Mouse (Mus musculus): Measurements from ENCODE around the gene Cxcl2. TPM values are rescaled to one million over a fixed set of nuclear protein-coding genes. Genes with fewer than 3 reads are reported as not detected.
A peak's percentile ranks its signal among the peaks of the same experiment; 100 is the strongest.

Cxcl2 gene
- polyA plus RNA-seq, 1 experiment from 2014 or later: not detected

GRCm38 (mm10) chr5:90899308-90899707 is 4.4 kb upstream of the Cxcl2 start:
- no peak overlapping the region for H3K4me2 ChIP-seq
- H3K27ac ChIP-seq: no peak overlapping the region
- peaks cover 15% of the 10 kb centered on the region for H3K27me3 ChIP-seq
- no peak for ATAC-seq (ENCODE audit: insufficient number of reproducible peaks, low FRiP score, low TSS enrichment, low read depth)
- no peaks in the 10 kb centered on the region for H3K36me3 ChIP-seq
- H3K9me3 ChIP-seq: no peaks in the 10 kb centered on the region
- no peak overlapping the region for H3K4me3 ChIP-seq
- WGBS: 80% methylated on average over 5 of the region's 5 CpGs
- no peak overlapping the region for H3K9ac ChIP-seq
- H3K4me1 ChIP-seq: peaks cover 19% of the 10 kb centered on the region

GRCm38 (mm10) chr5:90900147-90900546 is 3.5 kb upstream of the Cxcl2 start:
- H3K4me3 ChIP-seq: no peak overlapping the region
- H3K9ac ChIP-seq: no peak overlapping the region
- peaks cover 19% of the 10 kb centered on the region for H3K4me1 ChIP-seq
- H3K4me2 ChIP-seq: no peak overlapping the region
- no peak for ATAC-seq (ENCODE audit: insufficient number of reproducible peaks, low FRiP score, low TSS enrichment, low read depth)
- peaks cover 23% of the 10 kb centered on the region for H3K27me3 ChIP-seq
- no peaks in the 10 kb centered on the region for H3K9me3 ChIP-seq
- H3K27ac ChIP-seq: no peak overlapping the region
- 20% methylated on average over 7 of the region's 7 CpGs for WGBS
- no peaks in the 10 kb centered on the region for H3K36me3 ChIP-seq

GRCm38 (mm10) chr5:90900688-90901087 is 3.0 kb upstream of the Cxcl2 start:
- H3K9me3 ChIP-seq: no peaks in the 10 kb centered on the region
- no peak overlapping the region for H3K4me2 ChIP-seq
- H3K27ac ChIP-seq: no peak overlapping the region
- peaks cover 19% of the 10 kb centered on the region for H3K4me1 ChIP-seq
- H3K9ac ChIP-seq: no peak overlapping the region
- H3K4me3 ChIP-seq: no peak overlapping the region
- H3K36me3 ChIP-seq: no peaks in the 10 kb centered on the region
- H3K27me3 ChIP-seq: peaks cover 23% of the 10 kb centered on the region
- 68% methylated on average over 7 of the region's 7 CpGs for WGBS
- ATAC-seq (ENCODE audit: insufficient number of reproducible peaks, low FRiP score, low TSS enrichment, low read depth): no peak

GRCm38 (mm10) chr5:90902380-90903260 is 1.1 kb upstream of the Cxcl2 start:
- Histone ChIP-seq H3K9me3 (no peaks in the 10 kb centered on the region), H3K36me3 (no peaks in the 10 kb centered on the region), H3K27ac (no peak overlapping the region), H3K4me2 (peak overlapping the region; percentile 65), H3K4me3 (peak overlapping the region; percentile 27; the same call in 1 of the 2 replicates), H3K27me3 (peaks cover 23% of the 10 kb centered on the region), H3K4me1 (peaks cover 19% of the 10 kb centered on the region), H3K9ac (no peak overlapping the region)
- 7% methylated on average over 10 of the region's 10 CpGs for WGBS
- ATAC-seq (ENCODE audit: insufficient number of reproducible peaks, low FRiP score, low TSS enrichment, low read depth): no peak

- Histone ChIP-seq H3K27ac (no peak overlapping the region), H3K4me2 (no peak overlapping the region), H3K36me3 (no peaks in the 10 kb centered on the region), H3K9me3 (no peaks in the 10 kb centered on the region), H3K4me3 (no peak overlapping the region), H3K9ac (no peak overlapping the region), H3K27me3 (peaks cover 11% of the 10 kb centered on the region), H3K4me1 (no peaks in the 10 kb centered on the region)
- WGBS: under 1% methylated on average over 2 of the region's 2 CpGs
- ATAC-seq (ENCODE audit: insufficient number of reproducible peaks, low FRiP score, low TSS enrichment, low read depth): no peak
Observed at GRCm38 (mm10) chr5:90908983-90909382, 5.3 kb downstream of the Cxcl2 start.

- Histone ChIP-seq H3K27me3 (no peaks in the 10 kb centered on the region), H3K36me3 (no peaks in the 10 kb centered on the region), H3K9ac (no peak overlapping the region), H3K27ac (no peak overlapping the region), H3K4me3 (no peak overlapping the region), H3K9me3 (no peaks in the 10 kb centered on the region), H3K4me2 (no peak overlapping the region), H3K4me1 (no peaks in the 10 kb centered on the region)
- 76% methylated on average over 2 of the region's 2 CpGs for WGBS
- no peak for ATAC-seq (ENCODE audit: insufficient number of reproducible peaks, low FRiP score, low TSS enrichment, low read depth)
Observed at GRCm38 (mm10) chr5:90919495-90919894, 15.8 kb downstream of the Cxcl2 start.

GRCm38 (mm10) chr5:90922958-90923357 is 19.3 kb downstream of the Cxcl2 start:
- H3K4me3 ChIP-seq: no peak overlapping the region
- H3K27ac ChIP-seq: no peak overlapping the region
- H3K4me1 ChIP-seq: no peaks in the 10 kb centered on the region
- no peak for ATAC-seq (ENCODE audit: insufficient number of reproducible peaks, low FRiP score, low TSS enrichment, low read depth)
- no peak overlapping the region for H3K4me2 ChIP-seq
- H3K36me3 ChIP-seq: no peaks in the 10 kb centered on the region
- 72% methylated on average over 4 of the region's 4 CpGs for WGBS
- no peaks in the 10 kb centered on the region for H3K9me3 ChIP-seq
- no peaks in the 10 kb centered on the region for H3K27me3 ChIP-seq
- no peak overlapping the region for H3K9ac ChIP-seq

- 34% methylated on average over 2 of the region's 2 CpGs for WGBS
- no peaks in the 10 kb centered on the region for H3K9me3 ChIP-seq
- peak overlapping the region; percentile 99 for H3K27ac ChIP-seq
- H3K4me2 ChIP-seq: peak overlapping the region; percentile 51
- H3K27me3 ChIP-seq: no peaks in the 10 kb centered on the region
- peaks cover 14% of the 10 kb centered on the region for H3K36me3 ChIP-seq
- peak; percentile 53; the same call in 1 of the 2 replicates for ATAC-seq (ENCODE audit: insufficient number of reproducible peaks, low FRiP score, low TSS enrichment, low read depth)
- peaks cover 8% of the 10 kb centered on the region for H3K4me1 ChIP-seq
- H3K4me3 ChIP-seq: peak overlapping the region; percentile 74
- H3K9ac ChIP-seq: peak overlapping the region; percentile 94
Observed at GRCm38 (mm10) chr5:90930546-90930945, 26.9 kb downstream of the Cxcl2 start.

GRCm38 (mm10) chr5:90930971-90931851 is 27.5 kb downstream of the Cxcl2 start, which contains the start of gene Mthfd2l:
TSS of gene Mthfd2l (plus strand) at chr5:90931117.
- peak; percentile 96 for ATAC-seq (ENCODE audit: insufficient number of reproducible peaks, low FRiP score, low TSS enrichment, low read depth)
- no peaks in the 10 kb centered on the region for H3K9me3 ChIP-seq
- peak within 1 kb of the TSS; percentile 51 for H3K4me2 ChIP-seq
- no peaks in the 10 kb centered on the region for H3K27me3 ChIP-seq
- peak within 1 kb of the TSS; percentile 94 for H3K9ac ChIP-seq
- H3K4me3 ChIP-seq: peak within 1 kb of the TSS; percentile 74
- H3K27ac ChIP-seq: peak within 1 kb of the TSS; percentile 99
- under 1% methylated on average over 79 of the region's 79 CpGs for WGBS
- H3K4me1 ChIP-seq: peaks cover 8% of the 10 kb centered on the region
- H3K36me3 ChIP-seq: peaks cover 14% of the 10 kb centered on the region

GRCm38 (mm10) chr5:90931911-90932310 is 28.2 kb downstream of the Cxcl2 start:
- H3K27ac ChIP-seq: peak overlapping the region; percentile 99
- H3K4me1 ChIP-seq: peaks cover 8% of the 10 kb centered on the region
- peaks cover 14% of the 10 kb centered on the region for H3K36me3 ChIP-seq
- WGBS: 5% methylated on average over 6 of the region's 6 CpGs
- peak overlapping the region; percentile 51 for H3K4me2 ChIP-seq
- H3K9me3 ChIP-seq: no peaks in the 10 kb centered on the region
- ATAC-seq (ENCODE audit: insufficient number of reproducible peaks, low FRiP score, low TSS enrichment, low read depth): no peak
- peak overlapping the region; percentile 74 for H3K4me3 ChIP-seq
- peak overlapping the region; percentile 94 for H3K9ac ChIP-seq
- no peaks in the 10 kb centered on the region for H3K27me3 ChIP-seq

GRCm38 (mm10) chr5:90936706-90937105 is 33.0 kb downstream of the Cxcl2 start:
- 40% methylated on average over 2 of the region's 2 CpGs for WGBS
- H3K9ac ChIP-seq: no peak overlapping the region
- H3K4me2 ChIP-seq: no peak overlapping the region
- peaks cover 14% of the 10 kb centered on the region for H3K36me3 ChIP-seq
- no peak overlapping the region for H3K27ac ChIP-seq
- peaks cover 8% of the 10 kb centered on the region for H3K4me1 ChIP-seq
- no peaks in the 10 kb centered on the region for H3K27me3 ChIP-seq
- no peaks in the 10 kb centered on the region for H3K9me3 ChIP-seq
- no peak overlapping the region for H3K4me3 ChIP-seq
- ATAC-seq (ENCODE audit: insufficient number of reproducible peaks, low FRiP score, low TSS enrichment, low read depth): no peak

- no peaks in the 10 kb centered on the region for H3K9me3 ChIP-seq
- no peak for ATAC-seq (ENCODE audit: insufficient number of reproducible peaks, low FRiP score, low TSS enrichment, low read depth)
- no peaks in the 10 kb centered on the region for H3K4me1 ChIP-seq
- no peak overlapping the region for H3K9ac ChIP-seq
- no peaks in the 10 kb centered on the region for H3K27me3 ChIP-seq
- no peak overlapping the region for H3K27ac ChIP-seq
- H3K4me2 ChIP-seq: no peak overlapping the region
- WGBS: 89% methylated on average over 2 of the region's 2 CpGs
- no peak overlapping the region for H3K4me3 ChIP-seq
- H3K36me3 ChIP-seq: peaks cover 3% of the 10 kb centered on the region; the same call in 1 of the 2 replicates
Observed at GRCm38 (mm10) chr5:90945453-90945852, 41.8 kb downstream of the Cxcl2 start.

Measured in limb, embryonic 15.5 days (tissue).